Mouse (Mus musculus) heart, adult 2 months (tissue): ENCODE results near the gene Pex5l.

ENCODE experiments used
- CTCF ChIP-seq: fragments of 200-600 bp; IDR thresholded peaks from 2 replicates; pipeline ENCODE4 v1.8.1; 2022; ENCODE audit warnings: antibody characterized with exemption, mild to moderate bottlenecking, moderate library complexity
- EP300 ChIP-seq: fragments of 200-500 bp; IDR thresholded peaks from 2 replicates; pipeline ENCODE4 v1.6.1; 2011; ENCODE audit warnings: low read depth, low read length, control low read depth; ENCODE audit not compliant: insufficient read depth

DNA sequence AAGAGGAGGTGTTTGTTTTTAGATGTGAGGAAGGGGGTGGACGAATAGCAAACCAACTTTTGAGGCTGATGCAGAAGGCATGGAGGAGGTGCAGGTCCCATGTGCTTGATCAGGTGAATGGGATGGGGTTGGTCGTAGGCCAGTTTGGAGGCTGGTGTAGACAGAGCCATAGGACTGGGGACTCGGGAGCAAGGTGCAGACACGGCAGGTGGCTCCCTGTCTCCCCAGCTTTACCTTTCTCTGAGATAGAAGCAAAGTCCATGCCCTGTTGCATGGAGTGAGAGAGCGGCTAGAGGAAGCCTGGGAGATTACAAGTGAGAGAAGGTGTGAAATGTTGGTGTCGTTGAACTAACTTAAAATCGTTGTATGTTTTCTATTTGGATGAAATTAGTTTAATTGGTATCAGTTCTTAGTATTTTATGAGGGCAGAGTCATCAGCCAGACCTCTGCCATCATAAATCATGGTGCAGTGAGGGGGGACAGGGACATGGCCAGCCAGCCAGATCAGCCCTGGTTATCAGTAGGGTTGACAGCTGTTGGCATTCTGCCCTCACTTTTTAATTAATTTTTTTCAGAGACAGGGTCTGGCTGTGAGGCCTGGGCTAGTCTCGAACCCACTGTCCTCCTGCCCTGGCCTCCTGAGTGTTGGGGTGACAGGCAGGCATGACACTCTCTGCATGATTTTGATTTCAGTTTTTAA is 203.1 kb downstream of the Pex5l start:
- no peak for TF ChIP-seq EP300
- no peak for TF ChIP-seq CTCF
